ENCODE assay signal across 11 mouse cellular contexts in the genomic region with DNA sequence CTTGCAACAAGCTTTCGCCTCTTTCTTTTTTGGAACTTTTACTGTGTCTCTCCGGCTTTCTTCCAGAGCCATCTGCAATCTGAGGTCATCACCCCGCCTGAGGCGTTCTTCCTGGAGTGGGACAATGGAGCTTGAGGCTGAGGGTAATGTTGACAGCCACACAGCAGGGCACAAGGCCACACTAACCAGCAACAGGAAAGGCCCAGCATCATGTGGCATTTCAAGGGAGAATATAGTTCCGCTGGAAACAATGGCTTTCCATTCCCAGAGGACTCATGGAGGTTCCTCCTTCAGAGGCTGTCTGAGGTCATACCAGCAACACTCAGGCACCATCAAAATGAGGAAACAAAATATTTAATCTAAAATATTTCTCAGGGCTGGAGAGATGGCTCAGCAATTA. TPM values are rescaled to one million over a fixed set of nuclear protein-coding genes. Genes with fewer than 3 reads are reported as not detected.
DNase-seq lines count a peak whose midpoint lies in the region; ATAC-seq and TF ChIP-seq lines count a peak whose summit lies in the region.
"Had no signal": no experiment of that assay in that cellular context is flagged by ENCODE, and none has a peak within 500 bp of the region (broad histone marks: within the 10 kb centered on the region; RNA-seq: fewer than 3 reads in every experiment).

No protein-coding gene starts in this region.

- no peak overlapping the region for H3K4me2 ChIP-seq in liver, embryonic 11.5 days
- no peak overlapping the region for H3K4me2 ChIP-seq in forebrain, postnatal 0 days (ENCODE audit: low read depth)
- H3K4me2 ChIP-seq: liver, embryonic 13.5 days had no signal

- peak; percentile 33 for DNase-seq in liver, adult 2 months (ENCODE audit: extremely low read depth, low read depth, low spot score)
- DNase-seq in liver, embryonic 11.5 days (ENCODE audit: low spot score): no peak
- peak; percentile 20 for DNase-seq in embryo, embryonic 11 days
- peak; percentile 55 to 76 for DNase-seq in kidney, adult 8-10 months
- peak; percentile 33 for DNase-seq in mesoderm, embryonic 11.5 days (ENCODE audit: low read depth, low spot score)
- no peak for DNase-seq in forebrain, postnatal 0 days
- no peak for DNase-seq in adipocyte (ENCODE audit: low spot score)
- DNase-seq in urinary bladder, postnatal 14 days (ENCODE audit: low spot score): no peak
- DNase-seq: cerebellum, adult 9-10 months; liver, embryonic 13.5 days had no signal

- H3K9me3 ChIP-seq in liver, embryonic 11.5 days (ENCODE audit: control insufficient read depth, low read length): no peaks in the 10 kb centered on the region
- no peaks in the 10 kb centered on the region for H3K9me3 ChIP-seq in forebrain, postnatal 0 days (ENCODE audit: low read length)
- H3K9me3 ChIP-seq: liver, embryonic 13.5 days had no signal

- H3K79me2 ChIP-seq in liver, adult 2 months (ENCODE audit: control insufficient read depth, insufficient read depth, low read length): no peaks in the 10 kb centered on the region

- H3K36me3 ChIP-seq in liver, adult 2 months (ENCODE audit: control insufficient read depth, insufficient read depth, low read length): peaks cover 5% of the 10 kb centered on the region; the same call in 1 of the 2 replicates
- no peaks in the 10 kb centered on the region; the same call in 1 of the 2 replicates for H3K36me3 ChIP-seq in liver, embryonic 11.5 days (ENCODE audit: control insufficient read depth, insufficient read depth, low read length)
- no peaks in the 10 kb centered on the region; the same call in 1 of the 2 replicates for H3K36me3 ChIP-seq in forebrain, postnatal 0 days (ENCODE audit: insufficient read depth)
- H3K36me3 ChIP-seq: liver, embryonic 13.5 days had no signal

- H3K27me3 ChIP-seq in liver, adult 2 months (ENCODE audit: control insufficient read depth, insufficient read depth, low read length): no peaks in the 10 kb centered on the region
- no peaks in the 10 kb centered on the region for H3K27me3 ChIP-seq in liver, embryonic 11.5 days (replicated peaks; ENCODE audit: control insufficient read depth, insufficient read depth, low read length)
- no peaks in the 10 kb centered on the region for H3K27me3 ChIP-seq in forebrain, postnatal 0 days (ENCODE audit: insufficient read depth, low read length)

- peaks cover 12% of the 10 kb centered on the region; the same call in 1 of the 2 replicates for H3K4me1 ChIP-seq in liver, adult 2 months (ENCODE audit: control insufficient read depth, insufficient read depth, low read length)
- H3K4me1 ChIP-seq in liver, embryonic 11.5 days (replicated peaks; ENCODE audit: control insufficient read depth, insufficient read depth, low read length): no peaks in the 10 kb centered on the region
- H3K4me1 ChIP-seq in forebrain, postnatal 0 days (ENCODE audit: insufficient read depth): no peaks in the 10 kb centered on the region
- H3K4me1 ChIP-seq: liver, embryonic 13.5 days had no signal

- no peak for TF ChIP-seq CTCF in liver, adult 2 months (IDR thresholded peaks at IDR 0.05; ENCODE audit: low read depth, low read length)
- no peak for TF ChIP-seq CTCF in forebrain, postnatal 0 days (IDR thresholded peaks at IDR 0.05; ENCODE audit: low read depth)

- WGBS in liver, adult 2 months: 67% methylated on average over 5 of the region's 5 CpGs
- 57% methylated on average over 5 of the region's 5 CpGs for WGBS in liver, embryonic 11.5 days
- 83% methylated on average over 5 of the region's 5 CpGs for WGBS in forebrain, postnatal 0 days

- TF ChIP-seq POLR2A in liver, adult 2 months (IDR thresholded peaks at IDR 0.05; ENCODE audit: extremely low read depth, insufficient read depth, low read length): no peak

- no peak overlapping the region for H3K9ac ChIP-seq in liver, adult 2 months (ENCODE audit: low read depth, low read length)
- H3K9ac ChIP-seq in liver, embryonic 11.5 days (ENCODE audit: low read depth, low read length): no peak overlapping the region
- no peak overlapping the region for H3K9ac ChIP-seq in forebrain, postnatal 0 days
- H3K9ac ChIP-seq: liver, embryonic 13.5 days had no signal

- no peak for ATAC-seq in liver, embryonic 11.5 days (replicated peaks; ENCODE audit: low FRiP score)
- no peak for ATAC-seq in forebrain, postnatal 0 days

- H3K27ac ChIP-seq in liver, adult 2 months (replicated peaks; ENCODE audit: insufficient read depth, low read depth, low read length): peak overlapping the region; percentile 53; the same call in 1 of the 2 replicates
- no peak overlapping the region for H3K27ac ChIP-seq in liver, embryonic 11.5 days (ENCODE audit: low read depth, low read length)
- no peak overlapping the region for H3K27ac ChIP-seq in forebrain, postnatal 0 days (ENCODE audit: low read depth, low read length)
- H3K27ac ChIP-seq: liver, embryonic 13.5 days had no signal

- no peak overlapping the region for H3K4me3 ChIP-seq in liver, adult 2 months (ENCODE audit: insufficient read depth, low read depth, low read length)
- no peak overlapping the region for H3K4me3 ChIP-seq in liver, embryonic 11.5 days (ENCODE audit: low read depth, low read length)
- no peak overlapping the region for H3K4me3 ChIP-seq in forebrain, postnatal 0 days (ENCODE audit: low read depth, low read length)
- H3K4me3 ChIP-seq: liver, embryonic 13.5 days had no signal

RNA-seq across cellular contexts. Expression of a gene that starts 28.6 kb away (rescaled TPM):
- 1.1 and 1.7 TPM in 2 replicates for total RNA-seq in liver, adult 2 months (2014; rRNA removed)
- 1.7 and 2.2 TPM in 2 replicates for polyA plus RNA-seq in liver, adult 2 months (2012; rRNA removed)
- polyA plus RNA-seq in liver, embryonic 11.5 days (2014; fragmentation: Nextera tagmentation; extraction: Ambion mirVana): 10.2 and 11.1 TPM in 2 replicates
- 18.8 and 27.5 TPM in 2 replicates for total RNA-seq in forebrain, postnatal 0 days (2014; rRNA removed)
- polyA plus RNA-seq in forebrain, postnatal 0 days (2015; fragmentation: Nextera tagmentation; extraction: Ambion mirVana): 25.4 and 26.8 TPM in 2 replicates

RNA-seq across cellular contexts. Expression of a gene that starts 39.4 kb away (rescaled TPM):
- total RNA-seq in liver, adult 2 months (2014; rRNA removed): 1.2 and 1.4 TPM in 2 replicates
- 1.7 and 4.7 TPM in 2 replicates for polyA plus RNA-seq in liver, adult 2 months (2012; rRNA removed)
- 25.1 and 27.6 TPM in 2 replicates for polyA plus RNA-seq in liver, embryonic 11.5 days (2014; fragmentation: Nextera tagmentation; extraction: Ambion mirVana)
- 45.9 and 50.3 TPM in 2 replicates for total RNA-seq in forebrain, postnatal 0 days (2014; rRNA removed)
- 53.6 and 58.5 TPM in 2 replicates for polyA plus RNA-seq in forebrain, postnatal 0 days (2015; fragmentation: Nextera tagmentation; extraction: Ambion mirVana)

RNA-seq across cellular contexts. Expression of a gene that starts 45.9 kb away (rescaled TPM):
- total RNA-seq in liver, adult 2 months (2014; rRNA removed): 5.7 and 6.1 TPM in 2 replicates
- 3.2 and 4.5 TPM in 2 replicates for polyA plus RNA-seq in liver, adult 2 months (2012; rRNA removed)
- 9.2 and 9.3 TPM in 2 replicates for polyA plus RNA-seq in liver, embryonic 11.5 days (2014; fragmentation: Nextera tagmentation; extraction: Ambion mirVana)
- 68.9 and 80.6 TPM in 2 replicates for total RNA-seq in forebrain, postnatal 0 days (2014; rRNA removed)
- 60.7 and 77.3 TPM in 2 replicates for polyA plus RNA-seq in forebrain, postnatal 0 days (2015; fragmentation: Nextera tagmentation; extraction: Ambion mirVana)

RNA-seq across cellular contexts. Expression of a gene that starts 48.3 kb away (rescaled TPM):
- total RNA-seq in liver, adult 2 months (2014; rRNA removed): 0.28 and 0.81 TPM in 2 replicates
- polyA plus RNA-seq in liver, adult 2 months (2012; rRNA removed): 4.2 and 6.5 TPM in 2 replicates
- 36.5 and 39.1 TPM in 2 replicates for polyA plus RNA-seq in liver, embryonic 11.5 days (2014; fragmentation: Nextera tagmentation; extraction: Ambion mirVana)
- total RNA-seq in forebrain, postnatal 0 days (2014; rRNA removed): 8.0 and 17.4 TPM in 2 replicates
- polyA plus RNA-seq in forebrain, postnatal 0 days (2015; fragmentation: Nextera tagmentation; extraction: Ambion mirVana): 19.6 and 23.0 TPM in 2 replicates
- total RNA-seq: MEL had no signal

Comparison
In these comparisons a context has a peak if more than half of its experiments do, and no peak if none do; other contexts are left out.
1. DNase-seq: peak in liver, adult 2 months (single experiment), embryo, embryonic 11 days (single experiment), kidney, adult 8-10 months (2 of 2) and mesoderm, embryonic 11.5 days (single experiment); none in liver, embryonic 11.5 days (single experiment), forebrain, postnatal 0 days (single experiment), adipocyte (single experiment) and urinary bladder, postnatal 14 days (single experiment).